Mouse (Mus musculus) left cerebral cortex, postnatal 36 days (tissue): Measurements from ENCODE around the gene 5730596B20Rik. TPM values are rescaled to one million over a fixed set of nuclear protein-coding genes. Genes with fewer than 3 reads are reported as not detected.

Experiments used
- DNase-seq, 2 experiments: peaks; one replicate each; pipeline ENCODE4 v3.0.0; 2021 to 2022; ENCODE audit warnings: low spot score in 2 of 2, mixed read lengths in 1 of 2
- intact Hi-C: fragments of 180-260 bp; cut with DNase I; formaldehyde crosslinking; loops from one replicate; pipeline ENCODE4 v1.15.1; 2025
- total RNA-seq, 2 experiments: library from RNA; stranded (reverse); gene quantifications; 2 replicates each; pipeline ENCODE4 v1.2.3; 2021

The 5730596B20Rik gene
- total RNA-seq, 2 experiments from 2014 or later: not detected

DNA sequence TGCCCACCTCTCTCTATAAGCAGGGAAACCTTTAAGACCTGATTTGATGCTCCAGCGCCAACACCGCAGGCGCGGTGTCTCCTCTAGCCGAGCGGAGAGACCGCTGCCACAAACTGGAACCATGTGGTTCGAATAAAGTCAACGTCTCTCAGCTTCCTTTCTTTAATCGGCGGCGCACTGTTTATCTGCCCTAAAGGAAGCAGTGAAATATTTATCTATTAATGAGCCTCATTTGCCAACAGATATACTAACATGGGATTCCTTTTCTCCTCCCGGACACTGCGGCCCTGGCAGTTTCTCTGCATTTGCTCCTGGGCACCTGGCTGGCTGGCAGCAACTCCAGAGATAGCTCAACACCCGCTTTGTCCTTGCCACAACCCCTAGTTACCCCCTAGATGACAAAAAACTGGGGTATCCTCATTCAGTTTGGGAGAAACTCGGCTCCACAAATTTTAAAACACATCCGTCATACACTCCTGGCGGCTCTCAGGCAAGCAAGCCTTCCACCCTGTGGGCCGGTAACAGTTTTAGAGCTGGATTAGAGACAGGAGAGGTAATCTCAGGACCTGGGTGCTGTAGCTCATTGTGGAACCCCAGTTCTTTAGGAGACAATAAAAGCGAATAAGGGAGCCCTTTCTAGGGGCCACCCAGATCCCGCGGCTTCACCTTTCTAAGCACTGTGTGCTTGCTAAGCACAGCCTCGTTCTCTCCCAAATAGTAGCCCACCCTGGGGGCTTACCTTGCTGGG, 40.8 kb downstream of the 5730596B20Rik start:
- DNase-seq: no peak
- intact Hi-C loops: loop anchor here (5.0 kb wide), 1 partner anchor 1036 kb away; no protein-coding TSS in a partner anchor

DNA sequence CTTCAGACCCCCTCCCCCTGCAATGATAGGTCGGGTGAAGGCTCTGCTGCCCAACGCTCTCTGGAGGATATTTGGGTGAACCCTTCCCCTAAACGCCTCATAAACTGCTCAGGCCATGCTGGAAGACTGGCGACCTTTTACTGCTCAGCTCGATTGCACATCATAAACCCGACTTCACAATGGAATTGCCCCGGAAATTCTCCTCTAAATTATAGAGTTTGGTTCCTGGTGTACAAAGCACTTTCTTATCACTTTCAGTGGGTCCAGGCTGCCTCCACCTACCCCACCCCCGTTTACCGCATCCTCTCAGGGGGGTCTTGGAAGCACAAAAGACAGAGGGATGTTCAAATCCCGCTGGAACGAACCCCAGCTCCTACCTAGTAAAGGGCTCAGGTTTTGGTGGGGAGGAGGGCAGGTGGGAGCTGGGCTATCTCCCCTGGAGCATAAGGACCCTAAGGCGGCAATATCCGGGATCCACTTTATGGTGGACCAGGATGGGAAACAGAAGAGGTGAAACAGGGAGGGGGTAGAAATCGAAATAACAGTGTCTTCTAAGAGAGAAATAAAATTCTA, 41.4 kb downstream of the 5730596B20Rik start:
- DNase-seq: no peak
- intact Hi-C loops: loop anchor here (5.0 kb wide), 1 partner anchor 1036 kb away; no protein-coding TSS in a partner anchor

DNA sequence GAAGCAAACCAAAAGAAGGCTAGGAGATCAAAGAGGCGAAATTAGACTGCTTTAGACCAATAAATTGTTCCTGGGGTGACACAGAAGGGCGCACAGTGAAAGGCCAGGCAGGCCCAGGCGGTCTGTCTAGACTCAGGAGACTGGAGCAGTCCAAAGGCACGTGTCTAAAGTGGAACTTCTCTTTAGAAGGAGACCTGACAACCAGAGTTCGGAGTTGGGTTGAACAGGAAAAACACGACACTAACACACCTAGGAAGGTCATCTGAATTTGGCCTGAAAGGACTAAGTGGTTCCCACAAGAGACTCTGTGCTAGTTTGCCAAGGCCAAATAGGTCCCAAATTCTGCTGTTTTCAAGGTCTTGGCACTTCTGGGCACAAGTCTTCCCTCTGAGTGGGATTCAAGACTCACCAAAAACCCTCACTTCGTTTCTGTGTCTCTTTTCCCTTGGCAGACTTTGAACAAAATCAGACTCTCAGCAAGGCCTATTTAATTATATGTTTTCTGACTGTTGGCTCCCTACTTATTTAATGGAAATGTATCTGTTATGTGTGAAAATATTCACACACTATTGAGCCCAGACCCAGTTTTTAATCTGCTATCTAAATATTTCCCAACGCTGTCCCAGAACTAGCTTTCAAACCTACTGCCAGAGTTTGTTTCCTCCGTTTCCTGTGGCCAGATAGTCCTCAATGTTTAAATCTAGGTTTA, 42.1 kb downstream of the 5730596B20Rik start:
- DNase-seq: no peak
- intact Hi-C loops: loop anchor here (5.0 kb wide), 1 partner anchor 1037 kb away; no protein-coding TSS in a partner anchor

DNA sequence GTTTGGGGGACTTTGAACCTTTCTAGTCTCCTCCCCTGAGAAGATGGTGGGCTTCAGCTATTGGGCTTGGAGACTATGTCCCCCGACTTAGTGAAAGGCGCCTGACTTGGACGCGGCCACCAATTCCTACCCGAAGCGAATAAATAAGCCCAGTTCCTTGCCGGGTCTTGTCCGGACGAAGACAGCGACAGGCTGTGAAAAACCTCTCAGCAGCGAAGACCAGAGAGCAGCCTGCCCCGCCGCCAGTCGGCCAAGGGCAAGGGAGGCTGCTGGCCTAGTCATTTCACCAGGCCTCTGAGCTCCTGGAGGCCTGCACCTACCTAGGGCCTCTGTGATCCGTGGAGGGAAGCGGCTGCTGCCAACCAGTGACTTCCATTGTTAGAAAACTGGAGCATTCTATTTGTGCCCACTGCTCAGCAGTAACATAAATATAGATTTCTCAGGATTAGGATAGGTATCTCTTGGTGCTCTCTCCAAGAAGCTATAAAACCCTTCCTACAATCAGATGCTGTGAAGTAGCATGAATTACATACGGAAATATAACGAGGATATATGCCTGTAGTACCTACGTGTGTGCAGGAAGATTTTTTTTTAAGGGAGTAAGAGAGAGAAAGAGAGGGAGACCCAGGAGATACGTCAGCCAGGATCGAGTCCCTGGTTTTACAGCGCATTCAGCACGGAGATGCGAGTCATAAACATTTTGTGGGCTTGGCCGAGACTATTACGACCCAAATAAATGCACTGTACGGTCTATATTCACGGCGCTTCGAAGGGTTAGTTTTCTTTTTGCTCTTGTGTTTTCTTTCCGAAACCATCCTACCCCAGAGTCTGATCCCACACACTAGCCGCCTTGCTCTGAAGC, 42.9 kb downstream of the 5730596B20Rik start:
- no peak for DNase-seq
- intact Hi-C loops: loop anchor here (2.0 to 5.0 kb wide), 2 partner anchors 348 to 633 kb away; no protein-coding TSS in a partner anchor

DNA sequence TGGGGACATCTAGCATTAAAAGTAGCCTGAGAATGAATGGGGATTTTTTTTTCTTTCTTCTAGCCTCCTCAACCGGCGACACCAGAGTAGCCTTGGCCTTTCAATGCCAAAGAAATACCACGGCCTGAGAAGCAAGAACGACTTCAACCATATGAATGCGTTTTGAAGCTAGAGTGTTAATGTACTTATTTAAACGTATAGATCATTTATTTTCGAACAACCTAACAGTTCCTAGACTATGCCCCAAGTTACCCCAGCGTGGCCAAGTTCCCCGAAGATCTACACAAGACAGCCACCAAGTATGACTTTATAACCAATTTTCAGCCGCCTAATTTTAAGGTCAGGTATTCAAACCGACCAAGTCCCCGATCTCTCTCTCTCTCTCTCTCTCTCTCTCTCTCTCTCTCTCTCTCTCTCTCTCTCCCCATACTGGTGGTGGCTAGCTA, 43.6 kb downstream of the 5730596B20Rik start:
- intact Hi-C loops: loop anchor here (2.0 to 5.0 kb wide), 2 partner anchors 349 to 634 kb away; no protein-coding TSS in a partner anchor

DNA sequence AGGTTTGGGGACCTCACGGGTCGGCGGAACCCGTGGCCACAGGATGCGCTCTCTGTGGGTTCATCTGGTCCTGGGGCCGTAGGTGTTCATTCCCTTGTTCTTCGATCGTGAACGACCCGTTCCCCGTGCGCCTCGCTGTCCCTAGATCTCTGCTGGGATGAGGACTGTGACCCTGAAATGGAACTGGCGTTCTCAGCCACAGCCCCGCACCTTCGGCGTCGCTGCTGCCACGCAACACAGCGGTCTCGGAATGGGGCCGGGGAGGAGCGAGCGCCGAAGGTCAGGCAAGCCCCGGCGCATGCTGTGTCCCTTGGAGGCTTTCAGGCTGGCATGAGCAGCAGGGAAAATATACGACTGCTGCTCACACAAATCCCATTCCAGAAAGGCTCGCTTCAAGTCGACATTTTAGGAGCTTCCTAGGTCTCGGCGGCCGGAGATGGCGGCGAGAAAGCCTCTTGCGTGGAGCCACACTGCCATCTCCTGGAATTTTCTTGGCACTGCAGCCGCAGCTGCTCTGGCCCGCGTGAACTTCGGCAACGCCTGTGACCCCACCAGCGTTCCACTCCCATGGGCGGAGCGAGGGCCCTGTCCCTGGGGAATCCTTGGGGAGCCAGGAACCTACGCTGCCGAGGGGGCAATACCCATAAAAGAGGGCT, 44.2 kb downstream of the 5730596B20Rik start, which contains the start of gene Hoxa7:
Gene Hoxa7 (minus strand): TSS at position 518 of the 656 bp plus-strand sequence.
- intact Hi-C loops: loop anchor here (2.0 to 5.0 kb wide), 2 partner anchors 349 to 635 kb away; no protein-coding TSS in a partner anchor

More for the DNA sequence above, 43.6 kb downstream of the 5730596B20Rik start:
- no peak for DNase-seq

DNA sequence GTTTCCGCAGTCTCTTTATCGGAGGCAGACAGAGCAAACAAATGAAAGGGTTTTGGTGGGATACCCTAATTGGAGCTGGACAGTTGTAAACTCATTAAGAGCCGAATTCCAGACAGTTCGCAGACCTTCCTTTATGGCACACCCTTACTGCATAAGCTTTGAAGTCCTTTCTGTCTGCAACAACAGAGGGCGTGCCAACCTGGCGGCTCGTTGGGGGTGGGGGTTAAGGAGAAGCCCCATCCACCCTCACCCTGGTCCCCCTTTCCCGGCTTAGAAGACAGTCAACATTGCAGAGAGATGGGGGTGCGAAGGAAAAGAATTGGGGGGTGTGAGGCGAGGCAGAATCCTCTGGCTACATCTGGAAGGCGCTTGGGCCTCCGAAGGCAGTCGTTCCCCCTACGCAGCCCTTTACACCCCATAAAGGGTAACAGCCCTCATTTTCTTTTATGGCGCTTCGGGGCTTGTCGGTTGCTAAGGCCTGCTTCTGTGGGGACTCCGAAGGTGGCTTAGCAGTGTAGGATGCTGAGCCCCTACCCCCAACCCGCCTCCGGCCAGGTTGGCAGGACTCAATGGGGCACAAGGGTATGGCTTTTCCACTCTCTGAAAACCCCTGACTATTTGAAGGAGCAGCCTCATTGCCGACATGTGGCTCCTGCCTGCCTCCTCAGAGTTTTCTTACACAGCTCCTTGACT, 44.8 kb downstream of the 5730596B20Rik start:
- intact Hi-C loops: loop anchor here (2.0 to 5.0 kb wide), 2 partner anchors 350 to 635 kb away; no protein-coding TSS in a partner anchor

More for the DNA sequence above, 44.2 kb downstream of the 5730596B20Rik start, which contains the start of gene Hoxa7:
- DNase-seq: peak; percentile 77 to 81

DNA sequence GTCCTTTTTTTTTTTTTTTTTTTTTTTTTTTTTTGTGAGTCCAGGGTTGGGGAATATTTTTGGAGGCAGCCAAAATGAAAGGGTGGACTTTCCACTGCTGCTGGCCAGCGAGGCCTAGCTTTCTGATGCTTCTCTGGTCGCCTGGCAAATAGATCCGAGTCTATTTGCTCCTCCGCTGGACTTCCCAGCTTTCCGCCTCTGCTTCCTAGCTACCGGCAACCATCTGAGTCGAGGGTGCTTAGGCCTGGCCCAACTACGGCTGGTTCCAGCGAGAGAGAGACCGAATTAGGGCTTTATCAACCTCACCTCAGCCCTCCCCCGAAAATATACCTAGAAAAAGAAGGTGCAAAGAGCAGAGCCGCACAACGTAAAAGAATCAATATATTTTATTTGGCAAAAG, 45.4 kb downstream of the 5730596B20Rik start:
- no peak for DNase-seq
- intact Hi-C loops: loop anchor here (5.0 kb wide), 1 partner anchor 350 kb away; no protein-coding TSS in a partner anchor

More for the DNA sequence above, 44.8 kb downstream of the 5730596B20Rik start:
- no peak for DNase-seq

DNA sequence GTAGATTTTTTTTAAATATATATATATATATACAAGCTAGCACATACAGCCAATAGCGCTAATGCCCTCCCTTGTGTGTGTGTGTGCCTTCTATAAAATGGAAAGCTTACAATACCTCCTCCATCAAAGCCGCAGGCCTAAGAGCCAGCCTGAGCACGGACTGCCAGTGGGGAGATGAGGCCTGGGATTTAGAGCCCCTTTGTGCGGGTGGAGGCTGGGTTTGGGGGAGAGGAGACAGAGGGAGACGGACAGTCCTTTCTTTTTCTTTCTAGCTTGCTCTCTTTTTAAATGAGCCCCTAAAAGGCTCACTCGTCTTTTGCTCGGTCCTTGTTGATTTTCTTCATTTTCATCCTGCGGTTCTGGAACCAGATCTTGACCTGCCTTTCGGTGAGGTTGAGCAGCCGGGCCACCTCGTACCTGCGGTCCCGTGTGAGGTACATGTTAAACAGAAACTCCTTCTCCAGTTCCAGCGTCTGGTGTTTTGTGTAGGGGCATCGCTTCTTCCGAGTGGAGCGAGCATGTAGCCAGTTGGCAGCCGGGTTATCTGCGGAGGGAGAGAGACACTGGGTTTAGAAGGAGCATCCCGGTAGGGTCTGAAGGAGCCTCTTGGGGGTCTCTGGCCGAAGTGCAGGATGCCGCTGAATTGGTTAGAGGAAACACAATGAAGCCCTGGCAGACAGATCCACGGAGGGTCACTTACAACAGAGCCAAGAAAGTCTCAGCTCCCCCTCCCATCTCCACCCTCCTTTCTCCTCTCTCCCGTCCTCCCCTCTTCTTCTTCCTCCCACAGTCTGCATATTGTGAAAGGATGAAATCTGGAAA, 46.9 kb downstream of the 5730596B20Rik start:
- DNase-seq: no peak

DNA sequence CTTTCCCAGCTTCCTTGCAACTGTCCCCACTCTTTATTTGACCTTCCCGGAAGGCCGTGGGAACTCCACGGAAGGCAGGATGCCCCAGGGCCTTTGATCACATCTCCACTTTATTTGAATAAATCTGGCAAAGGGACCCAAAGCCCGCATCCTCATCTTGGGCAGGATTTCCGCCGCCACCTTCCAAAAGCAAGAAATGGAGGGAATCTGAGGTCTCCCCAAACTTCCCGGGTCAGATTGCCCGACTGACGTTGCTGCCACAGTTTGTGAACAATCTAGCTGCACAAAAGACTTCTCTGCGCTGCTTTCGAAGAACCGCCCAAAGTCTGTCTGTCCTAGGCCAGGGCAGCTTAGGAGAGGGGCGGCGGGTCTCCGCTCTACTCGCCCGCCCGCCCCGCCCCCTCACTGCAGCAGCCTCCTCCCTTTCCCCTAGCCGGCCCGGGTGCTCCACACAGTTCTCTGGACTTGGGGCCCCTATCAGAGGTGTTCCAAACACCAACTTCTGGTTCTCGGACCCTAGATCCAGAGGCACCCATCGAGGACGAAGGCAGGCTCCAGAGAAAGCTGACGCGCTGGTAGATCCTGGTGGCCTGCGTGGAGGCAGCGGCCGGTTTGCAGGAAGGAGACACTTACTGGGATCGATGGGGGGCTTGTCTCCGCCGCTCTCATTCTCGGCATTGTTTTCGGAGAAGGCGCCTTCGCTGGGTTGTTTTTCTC, 47.8 kb downstream of the 5730596B20Rik start:
- DNase-seq: no peak
- intact Hi-C loops: loop anchor here (5.0 kb wide), 1 partner anchor 353 kb away; no protein-coding TSS in a partner anchor

More for the DNA sequence above, 46.9 kb downstream of the 5730596B20Rik start:
- intact Hi-C loops: loop anchor here (5.0 kb wide), 1 partner anchor 352 kb away; no protein-coding TSS in a partner anchor

DNA sequence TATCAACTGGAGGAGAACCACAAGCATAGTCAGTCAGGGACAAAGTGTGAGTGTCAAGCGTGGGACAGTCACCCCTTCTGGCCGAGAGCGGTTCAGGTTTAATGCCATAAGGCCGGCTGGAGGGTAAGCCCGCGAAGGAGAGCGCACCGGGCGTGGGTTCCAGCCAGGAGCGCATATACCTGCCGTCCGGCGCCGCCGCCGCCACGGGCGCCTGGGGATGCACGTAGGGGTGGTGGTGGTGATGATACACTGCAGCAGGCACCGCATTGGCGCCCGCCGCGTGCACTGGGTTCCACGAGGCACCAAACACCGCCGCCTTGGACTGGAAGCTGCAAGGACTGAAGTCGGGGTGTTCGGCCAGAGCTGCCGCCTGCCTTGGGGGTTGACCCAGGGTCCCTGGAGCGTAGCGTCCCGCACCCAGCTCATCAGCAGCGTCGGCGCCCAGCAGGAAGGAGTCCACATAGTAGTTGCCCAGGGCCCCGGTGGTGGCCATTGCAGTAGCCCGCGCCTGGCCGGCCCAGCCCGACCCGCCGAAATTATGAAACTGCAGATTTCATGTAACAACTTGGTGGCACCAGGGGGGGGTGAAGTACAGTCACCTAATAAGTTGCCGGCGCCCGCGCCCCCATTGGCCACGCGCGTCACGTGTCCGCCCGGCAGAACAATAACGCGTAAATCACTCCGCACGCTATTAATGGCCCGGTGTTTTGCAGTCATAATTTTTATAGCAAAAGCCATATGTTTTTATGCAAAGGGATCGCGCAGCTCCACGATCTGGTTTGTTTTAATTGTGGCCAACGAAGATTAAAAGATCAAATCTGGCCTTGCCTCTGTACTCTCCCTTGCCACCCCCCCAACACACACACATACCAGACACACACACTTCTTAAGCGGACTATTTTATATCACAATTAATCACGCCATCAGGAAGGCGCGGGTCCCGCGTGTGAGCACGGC, 48.6 kb downstream of the 5730596B20Rik start:
- intact Hi-C loops: no loop called here
- DNase-seq: no peak

DNA sequence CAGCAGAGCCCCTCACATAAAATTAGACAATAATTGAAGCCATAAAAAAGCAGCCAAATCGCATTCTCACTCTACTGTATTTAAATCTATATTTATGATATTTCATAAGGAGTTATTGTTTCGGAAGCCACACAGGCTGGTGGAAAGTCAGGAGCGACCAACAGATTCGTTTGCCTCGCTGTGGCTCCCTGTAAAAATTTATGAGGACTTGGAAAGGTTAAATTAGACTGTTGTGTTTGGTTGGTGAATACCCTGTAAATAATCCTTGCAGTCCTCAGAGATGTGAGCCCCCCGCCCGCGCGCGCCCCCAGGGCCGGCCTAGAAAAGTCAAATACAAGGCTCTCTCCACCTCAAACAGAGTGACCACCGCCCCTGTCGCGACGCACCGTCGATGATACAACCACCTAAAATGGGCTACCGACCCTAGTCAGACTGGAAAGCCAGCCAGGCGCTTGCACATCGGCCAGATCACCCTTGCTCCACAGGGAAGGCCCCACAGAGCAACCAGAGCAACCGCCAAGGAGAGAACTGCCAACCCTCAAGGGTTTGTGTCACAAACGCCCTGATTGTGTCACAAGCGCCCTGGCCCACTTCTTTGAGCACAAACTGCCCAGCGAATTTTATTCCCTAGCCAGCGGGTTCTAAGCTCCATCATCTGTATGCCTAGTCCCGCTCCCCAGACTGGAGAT, 49.4 kb downstream of the 5730596B20Rik start:
- intact Hi-C loops: no loop called here
- no peak for DNase-seq

DNA sequence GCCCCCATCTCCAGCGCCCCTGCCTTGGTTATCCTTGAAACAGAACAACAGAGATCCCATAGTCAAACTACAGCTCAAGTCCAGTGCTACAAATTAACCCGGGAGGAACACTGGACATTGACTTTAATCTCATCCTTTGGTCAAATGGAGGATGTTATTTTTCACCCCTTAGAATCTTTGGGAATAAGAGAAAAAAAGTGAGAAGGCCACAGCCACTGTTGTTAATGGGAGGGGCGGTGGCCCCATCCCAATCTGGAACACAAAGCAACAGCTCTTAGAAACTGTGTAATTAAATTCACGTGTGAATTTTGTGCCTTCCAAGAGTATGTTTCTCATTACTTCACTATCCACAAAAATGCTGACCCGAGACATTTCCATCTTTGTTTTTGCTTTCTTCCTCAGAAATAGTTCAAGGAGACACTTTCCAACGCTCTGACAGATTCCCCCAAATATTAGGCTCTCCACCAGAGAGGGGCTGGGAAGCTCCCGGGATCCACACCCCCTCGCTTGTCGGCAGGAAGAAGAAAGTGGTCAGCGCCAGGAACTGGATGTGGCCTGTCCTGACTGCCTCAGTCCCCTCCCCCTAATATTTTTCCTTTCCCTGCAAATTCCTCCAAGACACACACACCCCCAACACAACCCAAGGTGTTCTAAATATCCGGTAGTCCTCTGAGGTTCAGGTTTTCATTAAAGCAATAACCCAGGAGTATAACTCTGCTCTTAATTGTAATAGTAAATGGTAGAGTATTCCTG, 50.3 kb downstream of the 5730596B20Rik start:
- intact Hi-C loops: no loop called here

More for the DNA sequence above, 50.3 kb downstream of the 5730596B20Rik start:
- DNase-seq: no peak
